Mouse (Mus musculus) neural tube, embryonic 15.5 days (tissue): ENCODE measurements around the gene Csk. TPM values are rescaled to one million over a fixed set of nuclear protein-coding genes. Genes with fewer than 3 reads are reported as not detected.

Experiments
- ATAC-seq: fragments of 200-750 bp; cut with Nextera tagmentation; 2 replicates; pipeline ENCODE4 v1.8.0; 2017; ENCODE audit warnings: mild to moderate bottlenecking, moderate TSS enrichment, moderate library complexity; ENCODE audit not compliant: low FRiP score
- H3K27ac ChIP-seq: fragments of 300-500 bp; sonication (generic); replicated peaks from 2 replicates; pipeline ENCODE4 v1.5.1; 2015; ENCODE audit warnings: mild to moderate bottlenecking, inconsistent platforms
- H3K27me3 ChIP-seq: fragments of 300-500 bp; sonication (generic); replicated peaks from 2 replicates; pipeline ENCODE4 v1.6.1; 2015; ENCODE audit warnings: inconsistent platforms
- H3K36me3 ChIP-seq: fragments of 300-500 bp; sonication (generic); 2 replicates; pipeline ENCODE4 v1.6.1; 2015; ENCODE audit warnings: inconsistent platforms
- H3K4me1 ChIP-seq: fragments of 300-500 bp; sonication (generic); 2 replicates; pipeline ENCODE4 v1.6.1; 2015; ENCODE audit warnings: inconsistent platforms
- H3K4me2 ChIP-seq: fragments of 300-500 bp; sonication (generic); 2 replicates; pipeline ENCODE4 v1.6.1; 2015; ENCODE audit warnings: inconsistent platforms, mild to moderate bottlenecking, moderate library complexity
- H3K4me3 ChIP-seq: fragments of 300-500 bp; sonication (generic); replicated peaks from 2 replicates; pipeline ENCODE4 v1.5.1; 2015; ENCODE audit warnings: mild to moderate bottlenecking, inconsistent platforms
- H3K9ac ChIP-seq: fragments of 300-500 bp; sonication (generic); replicated peaks from 2 replicates; pipeline ENCODE4 v1.6.1; 2015; ENCODE audit warnings: mild to moderate bottlenecking, inconsistent platforms
- H3K9me3 ChIP-seq: fragments of 300-500 bp; sonication (generic); replicated peaks from 2 replicates; pipeline ENCODE4 v1.6.1; 2016; ENCODE audit warnings: inconsistent platforms
- WGBS: fragments of 180-500 bp; shearing (Covaris S2); methylation state at CpG from one replicate; pipeline ENCODE4 v1.1.7; 2015; ENCODE audit warnings: mixed read lengths; 5-methylcytosine and 5-hydroxymethylcytosine counted together
- polyA plus RNA-seq: library from polyadenylated mRNA; unstranded; fragments of >200 nt; fragmentation: Nextera tagmentation; extraction: Ambion mirVana; gene quantifications from 2 replicates; pipeline ENCODE4 v1.2.1, GENCODE M21; 2015

Csk gene
- polyA plus RNA-seq, 1 experiment from 2014 or later, result 43.1 TPM

DNA sequence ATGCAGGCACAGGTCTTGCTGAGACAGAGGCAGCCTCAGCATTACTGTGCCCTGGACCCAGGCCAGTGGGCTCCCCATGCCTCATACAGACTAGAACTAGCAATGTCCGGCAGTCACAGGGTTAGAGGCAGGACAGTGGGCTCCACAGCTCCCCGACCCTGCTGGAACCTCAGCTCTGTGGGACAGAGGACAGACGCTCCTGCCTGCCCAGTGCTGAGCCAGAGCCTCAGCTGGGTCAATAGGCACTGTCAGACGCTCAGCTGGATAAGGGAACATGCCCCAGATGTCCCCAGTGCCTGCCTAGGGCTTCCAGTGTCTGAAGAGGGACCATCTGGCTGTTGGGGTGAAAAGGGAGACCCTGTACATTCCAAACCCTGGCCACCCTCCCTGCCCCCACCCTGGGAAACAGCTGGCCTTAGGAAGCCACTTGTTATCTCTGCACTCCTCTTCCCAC is 55.5 kb downstream of the Csk start:
- Histone ChIP-seq H3K27ac (no peak overlapping the region), H3K9me3 (no peaks in the 10 kb centered on the region), H3K27me3 (no peaks in the 10 kb centered on the region), H3K4me1 (peaks cover 20% of the 10 kb centered on the region; the same call in 1 of the 2 replicates), H3K36me3 (peaks cover 30% of the 10 kb centered on the region), H3K4me2 (no peak overlapping the region), H3K4me3 (no peak overlapping the region), H3K9ac (no peak overlapping the region)
- no peak for ATAC-seq
- WGBS, result 30% methylated on average over 4 of the region's 4 CpGs

DNA sequence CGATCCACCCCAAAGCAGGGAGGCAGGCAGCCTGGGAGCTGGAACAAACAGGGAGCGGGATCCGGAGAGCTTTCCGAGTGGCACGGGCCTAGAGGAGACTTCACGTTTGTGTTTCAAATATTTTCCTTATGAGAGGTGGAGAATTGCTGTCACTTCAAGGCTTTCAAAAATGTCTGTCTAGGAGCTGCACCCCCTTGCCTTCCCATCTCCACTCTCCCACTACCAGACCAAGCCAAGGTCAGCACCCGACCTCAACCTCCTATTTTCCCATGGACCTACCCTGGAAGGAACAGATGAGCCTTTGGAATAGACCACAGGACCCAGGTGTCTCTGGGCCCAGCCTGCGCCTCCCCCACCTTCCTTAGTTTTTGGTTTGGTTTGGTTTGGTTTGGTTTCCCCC is 56.2 kb downstream of the Csk start:
- Histone ChIP-seq H3K27ac (no peak overlapping the region), H3K9ac (no peak overlapping the region), H3K27me3 (no peaks in the 10 kb centered on the region), H3K4me1 (peaks cover 19% of the 10 kb centered on the region; the same call in 1 of the 2 replicates), H3K4me3 (no peak overlapping the region), H3K4me2 (no peak overlapping the region), H3K36me3 (peaks cover 36% of the 10 kb centered on the region), H3K9me3 (no peaks in the 10 kb centered on the region)
- ATAC-seq, result no peak
- 87% methylated on average over 8 of the region's 8 CpGs for WGBS

DNA sequence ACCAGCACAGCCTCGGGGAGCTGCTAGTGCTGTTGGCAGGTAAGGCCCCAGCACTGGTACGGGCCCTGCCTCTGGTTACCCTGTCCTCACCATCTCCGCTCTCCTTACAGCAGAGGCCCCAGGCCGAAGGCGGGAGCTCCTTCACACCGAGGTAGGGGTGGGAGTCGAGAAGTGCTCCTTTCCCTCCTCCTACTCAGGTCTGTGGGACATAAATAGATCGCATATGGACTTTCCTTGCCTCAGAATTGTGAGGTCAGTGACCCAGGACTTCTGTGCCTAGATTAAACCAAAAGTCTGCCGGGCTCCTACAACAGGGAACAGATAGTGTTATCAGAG is 59.3 kb downstream of the Csk start:
- no peak overlapping the region for H3K27ac ChIP-seq
- WGBS, result 81% methylated on average over 9 of the region's 9 CpGs
- ATAC-seq, result no peak
- no peak overlapping the region for H3K4me2 ChIP-seq
- no peaks in the 10 kb centered on the region for H3K27me3 ChIP-seq
- H3K4me1 ChIP-seq, result peaks cover 22% of the 10 kb centered on the region
- no peaks in the 10 kb centered on the region for H3K9me3 ChIP-seq
- no peak overlapping the region for H3K9ac ChIP-seq
- H3K4me3 ChIP-seq, result no peak overlapping the region
- H3K36me3 ChIP-seq, result peaks cover 42% of the 10 kb centered on the region

DNA sequence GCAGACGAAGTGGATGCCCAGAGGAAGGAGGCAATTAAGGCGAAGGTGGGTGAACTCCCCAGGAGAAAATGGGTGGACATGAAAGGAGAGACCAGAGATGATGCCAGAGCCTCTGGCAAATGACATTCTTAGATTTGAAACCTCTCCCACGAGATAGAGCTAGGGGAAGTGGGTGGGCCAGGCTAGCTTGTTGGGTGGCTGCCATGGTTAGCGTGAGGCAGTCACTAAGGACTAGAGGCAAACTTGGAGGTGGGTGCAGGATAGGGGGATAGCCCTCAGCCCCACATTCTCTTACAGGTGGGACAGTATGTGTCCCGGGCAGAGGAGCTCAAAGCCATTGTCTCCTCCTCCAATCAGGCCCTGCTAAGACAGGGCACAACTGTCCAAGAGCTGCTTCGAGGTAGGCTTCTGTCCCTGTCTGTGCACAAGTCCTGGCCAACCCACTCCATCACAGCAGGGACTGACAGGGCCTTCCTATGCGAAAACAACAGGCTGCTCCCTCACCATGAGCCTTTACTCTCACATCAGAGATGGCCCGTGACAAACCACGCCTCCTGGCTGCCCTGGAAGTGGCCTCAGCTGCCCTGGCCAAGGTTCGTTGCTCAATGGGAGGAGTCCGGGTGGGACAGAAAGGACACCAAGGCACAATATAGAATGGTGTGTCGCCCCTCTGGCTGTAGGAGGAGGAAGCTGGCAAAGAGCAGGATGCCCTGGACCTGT is 59.8 kb downstream of the Csk start:
- Histone ChIP-seq H3K9me3 (no peaks in the 10 kb centered on the region), H3K27me3 (no peaks in the 10 kb centered on the region), H3K4me2 (no peak overlapping the region), H3K9ac (no peak overlapping the region), H3K4me3 (no peak overlapping the region), H3K4me1 (peaks cover 27% of the 10 kb centered on the region), H3K27ac (no peak overlapping the region), H3K36me3 (peaks cover 42% of the 10 kb centered on the region)
- no peak for ATAC-seq
- WGBS, result 56% methylated on average over 12 of the region's 12 CpGs

DNA sequence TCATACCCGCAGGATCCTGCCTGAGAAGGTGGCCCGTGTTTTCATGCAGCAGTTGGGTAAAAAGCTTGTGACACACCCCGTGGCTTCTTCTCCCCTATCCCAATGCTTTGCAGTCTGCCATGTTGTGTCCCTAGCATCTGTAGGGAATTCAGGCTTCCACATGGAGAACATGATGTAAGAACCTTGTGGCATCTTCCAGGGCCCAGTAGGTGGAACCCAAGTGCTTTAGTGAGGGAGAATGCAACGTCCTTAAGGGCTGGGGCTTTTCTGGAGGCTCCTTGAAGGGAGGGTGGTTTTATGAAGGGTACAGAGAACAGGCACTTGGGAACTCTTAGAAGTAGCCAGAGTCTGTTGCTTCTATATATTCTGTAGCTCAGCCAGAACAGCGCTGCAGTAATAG is 62.7 kb downstream of the Csk start:
- H3K9me3 ChIP-seq, result no peaks in the 10 kb centered on the region
- H3K36me3 ChIP-seq, result peaks cover 50% of the 10 kb centered on the region
- H3K4me1 ChIP-seq, result peaks cover 22% of the 10 kb centered on the region
- H3K4me3 ChIP-seq, result peak overlapping the region; percentile 78; the same call in 1 of the 2 replicates
- H3K9ac ChIP-seq, result no peak overlapping the region
- no peak overlapping the region for H3K27ac ChIP-seq
- ATAC-seq, result no peak
- WGBS, result 42% methylated on average over 5 of the region's 5 CpGs
- H3K4me2 ChIP-seq, result peak overlapping the region; percentile 92
- H3K27me3 ChIP-seq, result no peaks in the 10 kb centered on the region

DNA sequence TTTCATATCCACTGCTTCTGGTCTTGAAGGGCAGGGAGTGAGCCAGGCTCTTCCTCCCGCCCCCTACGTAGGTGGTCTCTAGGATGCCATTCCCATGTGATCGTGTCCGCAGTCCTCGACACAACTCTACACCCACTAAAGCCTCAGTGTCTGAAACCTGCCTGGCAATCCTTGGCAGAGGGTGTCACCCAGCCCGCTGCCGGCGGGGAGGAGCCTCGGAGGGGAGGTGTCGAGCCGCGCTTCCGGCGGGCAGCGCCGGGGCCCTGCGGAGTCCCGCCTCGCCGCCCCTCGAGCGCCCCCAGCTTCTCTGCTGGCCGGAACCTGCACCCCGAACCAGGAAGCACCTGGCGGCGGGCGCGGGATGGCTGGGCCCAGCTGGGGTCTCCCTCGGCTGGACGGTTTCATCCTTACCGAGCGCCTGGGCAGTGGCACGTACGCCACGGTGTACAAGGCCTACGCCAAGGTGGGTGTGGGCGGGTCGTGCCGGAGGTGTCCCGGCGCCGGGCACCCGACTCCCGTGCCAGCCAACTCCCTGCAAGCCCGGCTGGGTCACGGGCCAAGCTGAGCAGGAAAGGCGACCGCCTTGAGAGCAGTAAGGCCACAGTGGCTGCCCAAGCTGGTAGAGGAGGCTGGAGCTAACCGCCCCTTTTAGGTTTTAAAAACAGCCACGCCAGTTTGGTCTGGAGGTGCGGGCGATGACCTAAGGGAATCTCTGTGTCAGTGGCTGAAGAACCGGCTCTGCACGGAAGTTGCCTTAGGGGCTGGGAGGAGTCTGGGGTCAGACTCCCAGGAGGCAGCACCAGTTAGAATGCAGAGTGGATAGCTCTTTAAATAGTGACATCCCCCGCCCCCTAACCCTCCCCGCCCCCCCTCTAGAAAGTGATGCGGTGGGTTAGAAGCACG is 64.0 kb downstream of the Csk start, which contains the start of gene Ulk3:
Gene Ulk3 (plus strand): TSS at position 229 of the 903 bp plus-strand sequence.
- Histone ChIP-seq H3K27me3 (no peaks in the 10 kb centered on the region), H3K27ac (peak within 1 kb of the TSS; percentile 84), H3K9me3 (no peaks in the 10 kb centered on the region), H3K4me3 (peak within 1 kb of the TSS; percentile 78), H3K9ac (peak within 1 kb of the TSS; percentile 83), H3K4me1 (peaks cover 22% of the 10 kb centered on the region), H3K36me3 (peaks cover 44% of the 10 kb centered on the region), H3K4me2 (peak within 1 kb of the TSS; percentile 92)
- peak; percentile 88 for ATAC-seq
- WGBS, result under 1% methylated on average over 56 of the region's 58 CpGs

DNA sequence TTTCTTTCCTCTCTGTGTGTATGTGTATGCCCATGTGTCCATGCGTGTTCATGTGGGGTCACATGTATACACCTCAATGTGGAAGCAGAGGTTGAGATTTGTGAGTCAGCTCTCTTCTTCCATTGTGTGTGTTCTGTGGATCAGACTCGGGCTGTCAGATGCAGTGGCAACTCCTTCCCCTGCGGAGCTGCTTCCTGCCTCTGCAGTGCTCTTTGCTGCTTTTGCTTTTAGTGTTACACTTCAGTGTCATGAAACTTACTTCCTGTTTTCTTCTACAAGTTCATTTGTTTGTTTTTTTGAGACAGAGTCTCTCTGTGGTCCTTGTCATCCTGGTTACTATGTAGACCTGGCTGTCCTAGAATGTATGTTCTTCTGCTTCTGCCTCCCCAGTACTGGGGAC is 68.4 kb downstream of the Csk start:
- no peak overlapping the region for H3K4me3 ChIP-seq
- H3K27ac ChIP-seq, result no peak overlapping the region
- no peaks in the 10 kb centered on the region for H3K27me3 ChIP-seq
- 87% methylated on average over 3 of the region's 3 CpGs for WGBS
- H3K9ac ChIP-seq, result no peak overlapping the region
- no peak overlapping the region for H3K4me2 ChIP-seq
- H3K36me3 ChIP-seq, result peaks cover 62% of the 10 kb centered on the region
- ATAC-seq, result no peak
- H3K4me1 ChIP-seq, result peaks cover 12% of the 10 kb centered on the region
- no peaks in the 10 kb centered on the region for H3K9me3 ChIP-seq

DNA sequence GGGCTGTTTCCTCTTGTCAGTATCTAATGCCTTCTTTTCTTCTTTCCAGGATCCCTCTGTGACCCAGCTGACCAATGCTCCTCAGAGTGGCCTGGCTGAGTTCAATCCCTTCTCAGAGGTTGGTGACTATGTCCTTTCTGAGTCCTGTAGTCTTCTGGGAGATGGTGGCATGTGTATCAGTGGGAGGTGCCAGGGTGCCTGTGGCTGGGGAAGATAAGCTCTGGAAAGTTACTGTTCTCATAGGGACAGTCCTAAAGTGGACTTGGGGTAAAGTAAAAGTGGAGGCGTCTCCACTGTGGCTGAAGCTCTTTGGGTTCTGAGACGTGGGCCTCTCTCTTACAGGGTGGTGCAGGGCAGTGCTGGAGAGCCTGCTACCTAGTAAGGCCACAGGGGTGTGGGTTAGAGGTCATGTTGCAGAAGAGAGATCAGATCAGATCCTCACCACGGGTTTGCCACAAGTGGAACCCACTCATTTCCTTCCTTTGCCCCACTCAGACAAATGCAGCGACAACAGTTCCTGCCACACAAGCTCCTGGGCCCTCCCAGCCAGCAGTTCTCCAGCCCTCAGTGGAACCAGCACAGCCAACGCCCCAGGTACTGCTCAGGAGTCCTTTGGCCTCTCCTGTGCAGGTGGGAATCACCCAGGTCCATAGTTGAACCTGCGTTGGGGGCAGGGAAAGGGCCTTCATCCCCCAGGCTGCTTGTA is 76.1 kb downstream of the Csk start:
- H3K9ac ChIP-seq, result no peak overlapping the region
- no peaks in the 10 kb centered on the region for H3K27me3 ChIP-seq
- H3K4me1 ChIP-seq, result no peaks in the 10 kb centered on the region
- 83% methylated on average over 6 of the region's 6 CpGs for WGBS
- no peak for ATAC-seq
- no peak overlapping the region for H3K4me3 ChIP-seq
- H3K9me3 ChIP-seq, result no peaks in the 10 kb centered on the region
- H3K27ac ChIP-seq, result no peak overlapping the region
- H3K4me2 ChIP-seq, result no peak overlapping the region
- H3K36me3 ChIP-seq, result peaks cover 56% of the 10 kb centered on the region

Other genes starting within 250 kb of the Csk start
- gene Ppcdc, start 213.5 kb downstream of the Csk start, polyA plus RNA-seq, result 18.4 and 22.7 TPM in 2 replicates
- 91.1 and 112 TPM in 2 replicates for gene Scamp5, start 185.6 kb downstream of the Csk start, polyA plus RNA-seq
- 17.4 and 23.5 TPM in 2 replicates for gene Rpp25, start 149.6 kb downstream of the Csk start, polyA plus RNA-seq
- 949 and 1,085 TPM in 2 replicates for gene Cox5a, start 132.4 kb downstream of the Csk start, polyA plus RNA-seq
- 22.3 and 23.8 TPM in 2 replicates for gene Fam219b, start 116.1 kb downstream of the Csk start, polyA plus RNA-seq
- gene Mpi, start 100.9 kb downstream of the Csk start, polyA plus RNA-seq, result 75.8 and 81.7 TPM in 2 replicates
- gene Scamp2, start 92.7 kb downstream of the Csk start, polyA plus RNA-seq, result 43.5 and 48.5 TPM in 2 replicates
- gene Ulk3, start 64.2 kb downstream of the Csk start, polyA plus RNA-seq, result 32.1 and 36.5 TPM in 2 replicates
- 0.11 and 0.23 TPM in 2 replicates for gene Cplx3, start 47.4 kb downstream of the Csk start, polyA plus RNA-seq
- not detected in 2 replicates for gene Lman1l, start 32.9 kb downstream of the Csk start, polyA plus RNA-seq
- gene Cyp1a2, start 30.1 kb upstream of the Csk start, polyA plus RNA-seq, result not detected in 2 replicates
- gene Cyp1a1, start 34.3 kb upstream of the Csk start, polyA plus RNA-seq, result 0.09 and 0.12 TPM in 2 replicates
- 27.6 and 29.4 TPM in 2 replicates for gene Edc3, start 54.9 kb upstream of the Csk start, polyA plus RNA-seq
- gene Clk3, start 112.2 kb upstream of the Csk start, polyA plus RNA-seq, result 63.6 and 65.7 TPM in 2 replicates
- gene Arid3b, start 183.2 kb upstream of the Csk start, polyA plus RNA-seq, result 6.7 and 8.9 TPM in 2 replicates